Mouse (Mus musculus): Measurements from ENCODE around the gene Mif4gd. TPM values are rescaled to one million over a fixed set of nuclear protein-coding genes. Genes with fewer than 3 reads are reported as not detected.

The Mif4gd gene
- polyA plus RNA-seq, 1 experiment from 2014 or later, result 30.2 TPM

GRCm38 (mm10) chr11:115609576-115609975 is 3.2 kb downstream of the Mif4gd start:
- Histone ChIP-seq H3K9me3 (replicated peaks) (no peaks in the 10 kb centered on the region), H3K27me3 (no peaks in the 10 kb centered on the region), H3K27ac (no peak overlapping the region), H3K9ac (no peak overlapping the region; the same call in 1 of the 2 replicates), H3K36me3 (peaks cover 31% of the 10 kb centered on the region), H3K4me3 (no peak overlapping the region), H3K4me1 (replicated peaks) (peaks cover 30% of the 10 kb centered on the region), H3K4me2 (no peak overlapping the region)
- ATAC-seq (replicated peaks; ENCODE audit: insufficient number of reproducible peaks, insufficient read depth, low FRiP score, low read depth), result no peak
- WGBS, result 58% methylated on average over 3 of the region's 3 CpGs

GRCm38 (mm10) chr11:115608421-115609399 is 4.1 kb downstream of the Mif4gd start:
- Histone ChIP-seq H3K27ac (no peak overlapping the region), H3K4me3 (no peak overlapping the region), H3K4me2 (no peak overlapping the region), H3K4me1 (replicated peaks) (peaks cover 24% of the 10 kb centered on the region), H3K9me3 (replicated peaks) (no peaks in the 10 kb centered on the region), H3K36me3 (peaks cover 31% of the 10 kb centered on the region), H3K27me3 (no peaks in the 10 kb centered on the region), H3K9ac (no peak overlapping the region; the same call in 1 of the 2 replicates)
- WGBS, result 81% methylated on average over 23 of the region's 23 CpGs
- ATAC-seq (replicated peaks; ENCODE audit: insufficient number of reproducible peaks, insufficient read depth, low FRiP score, low read depth), result no peak

- WGBS, result 91% methylated on average over 18 of the region's 18 CpGs
- ATAC-seq (replicated peaks; ENCODE audit: insufficient number of reproducible peaks, insufficient read depth, low FRiP score, low read depth), result no peak
- H3K27ac ChIP-seq, result no peak overlapping the region
- no peak overlapping the region for H3K4me2 ChIP-seq
- H3K4me1 ChIP-seq (replicated peaks), result peaks cover 28% of the 10 kb centered on the region
- no peaks in the 10 kb centered on the region for H3K27me3 ChIP-seq
- H3K4me3 ChIP-seq, result no peak overlapping the region
- H3K9me3 ChIP-seq (replicated peaks), result no peaks in the 10 kb centered on the region
- no peak overlapping the region for H3K9ac ChIP-seq
- H3K36me3 ChIP-seq, result peaks cover 31% of the 10 kb centered on the region
Observed at GRCm38 (mm10) chr11:115606733-115607132, 6.0 kb downstream of the Mif4gd start.

- Histone ChIP-seq H3K9me3 (replicated peaks) (no peaks in the 10 kb centered on the region), H3K36me3 (peaks cover 31% of the 10 kb centered on the region), H3K4me1 (replicated peaks) (peaks cover 46% of the 10 kb centered on the region), H3K9ac (peak overlapping the region; percentile 99), H3K4me2 (peak overlapping the region; percentile 94), H3K27me3 (no peaks in the 10 kb centered on the region), H3K27ac (peak overlapping the region; percentile 93), H3K4me3 (peak overlapping the region; percentile 90)
- WGBS, result under 1% methylated on average over 26 of the region's 26 CpGs
- ATAC-seq (replicated peaks; ENCODE audit: insufficient number of reproducible peaks, insufficient read depth, low FRiP score, low read depth), result peak; percentile 19
Observed at GRCm38 (mm10) chr11:115604304-115604696, 8.5 kb downstream of the Mif4gd start.

- under 1% methylated on average over 85 of the region's 93 CpGs for WGBS
- H3K4me2 ChIP-seq, result peak within 1 kb of the TSS; percentile 94
- peak within 1 kb of the TSS; percentile 90 for H3K4me3 ChIP-seq
- no peaks in the 10 kb centered on the region for H3K27me3 ChIP-seq
- H3K9ac ChIP-seq, result peak within 1 kb of the TSS; percentile 99
- no peaks in the 10 kb centered on the region for H3K9me3 ChIP-seq (replicated peaks)
- ATAC-seq (replicated peaks; ENCODE audit: insufficient number of reproducible peaks, insufficient read depth, low FRiP score, low read depth), result peak; percentile 95
- peaks cover 46% of the 10 kb centered on the region for H3K4me1 ChIP-seq (replicated peaks)
- H3K36me3 ChIP-seq, result peaks cover 30% of the 10 kb centered on the region
- peak within 1 kb of the TSS; percentile 93 for H3K27ac ChIP-seq
Observed at GRCm38 (mm10) chr11:115603476-115604303, 9.1 kb downstream of the Mif4gd start, which contains the start of the genes Mrps7 and Gga3. Gene Mrps7 (plus strand): TSS chr11:115603925. Gene Gga3 (minus strand): TSS chr11:115604051.

- WGBS, result 4% methylated on average over 15 of the region's 15 CpGs
- H3K4me3 ChIP-seq, result peak overlapping the region; percentile 90
- peak overlapping the region; percentile 99 for H3K9ac ChIP-seq
- H3K4me2 ChIP-seq, result peak overlapping the region; percentile 94
- peaks cover 46% of the 10 kb centered on the region for H3K4me1 ChIP-seq (replicated peaks)
- peaks cover 27% of the 10 kb centered on the region for H3K36me3 ChIP-seq
- peak overlapping the region; percentile 93 for H3K27ac ChIP-seq
- no peaks in the 10 kb centered on the region for H3K9me3 ChIP-seq (replicated peaks)
- no peaks in the 10 kb centered on the region for H3K27me3 ChIP-seq
- ATAC-seq (replicated peaks; ENCODE audit: insufficient number of reproducible peaks, insufficient read depth, low FRiP score, low read depth), result no peak
Observed at GRCm38 (mm10) chr11:115603128-115603475, 9.7 kb downstream of the Mif4gd start.

GRCm38 (mm10) chr11:115601174-115601573 is 11.6 kb downstream of the Mif4gd start:
- Histone ChIP-seq H3K4me1 (replicated peaks) (peaks cover 46% of the 10 kb centered on the region), H3K4me2 (no peak overlapping the region), H3K4me3 (no peak overlapping the region), H3K9ac (no peak overlapping the region), H3K36me3 (peaks cover 20% of the 10 kb centered on the region), H3K27ac (no peak overlapping the region), H3K9me3 (replicated peaks) (no peaks in the 10 kb centered on the region), H3K27me3 (no peaks in the 10 kb centered on the region)
- no peak for ATAC-seq (replicated peaks; ENCODE audit: insufficient number of reproducible peaks, insufficient read depth, low FRiP score, low read depth)
- WGBS, result 45% methylated on average over 4 of the region's 4 CpGs

- Histone ChIP-seq H3K9me3 (replicated peaks) (no peaks in the 10 kb centered on the region), H3K27ac (no peak overlapping the region), H3K4me2 (no peak overlapping the region), H3K4me1 (replicated peaks) (peaks cover 46% of the 10 kb centered on the region), H3K9ac (no peak overlapping the region), H3K27me3 (no peaks in the 10 kb centered on the region), H3K4me3 (no peak overlapping the region), H3K36me3 (peaks cover 17% of the 10 kb centered on the region)
- WGBS, result 85% methylated on average over 15 of the region's 15 CpGs
- ATAC-seq (replicated peaks; ENCODE audit: insufficient number of reproducible peaks, insufficient read depth, low FRiP score, low read depth), result no peak
Observed at GRCm38 (mm10) chr11:115600743-115601142, 12.0 kb downstream of the Mif4gd start.

- Histone ChIP-seq H3K4me3 (no peak overlapping the region), H3K9ac (no peak overlapping the region), H3K36me3 (peaks cover 22% of the 10 kb centered on the region), H3K4me1 (replicated peaks) (peaks cover 36% of the 10 kb centered on the region), H3K27me3 (no peaks in the 10 kb centered on the region), H3K27ac (no peak overlapping the region), H3K4me2 (no peak overlapping the region), H3K9me3 (replicated peaks) (no peaks in the 10 kb centered on the region)
- WGBS, result 73% methylated on average over 7 of the region's 7 CpGs
- no peak for ATAC-seq (replicated peaks; ENCODE audit: insufficient number of reproducible peaks, insufficient read depth, low FRiP score, low read depth)
Observed at GRCm38 (mm10) chr11:115599722-115600121, 13.0 kb downstream of the Mif4gd start.

- Histone ChIP-seq H3K4me3 (no peak overlapping the region), H3K36me3 (peaks cover 36% of the 10 kb centered on the region), H3K4me1 (replicated peaks) (peaks cover 33% of the 10 kb centered on the region), H3K27ac (no peak overlapping the region), H3K4me2 (no peak overlapping the region), H3K27me3 (no peaks in the 10 kb centered on the region), H3K9ac (no peak overlapping the region), H3K9me3 (replicated peaks) (no peaks in the 10 kb centered on the region)
- ATAC-seq (replicated peaks; ENCODE audit: insufficient number of reproducible peaks, insufficient read depth, low FRiP score, low read depth), result no peak
- WGBS, result 85% methylated on average over 4 of the region's 4 CpGs
Observed at GRCm38 (mm10) chr11:115598309-115598708, 14.5 kb downstream of the Mif4gd start.

- Histone ChIP-seq H3K36me3 (peaks cover 66% of the 10 kb centered on the region), H3K9ac (no peak overlapping the region), H3K27me3 (no peaks in the 10 kb centered on the region), H3K4me2 (no peak overlapping the region), H3K9me3 (replicated peaks) (no peaks in the 10 kb centered on the region), H3K4me1 (replicated peaks) (peaks cover 6% of the 10 kb centered on the region; the same call in 1 of the 2 replicates), H3K4me3 (no peak overlapping the region), H3K27ac (no peak overlapping the region)
- 96% methylated on average over 3 of the region's 3 CpGs for WGBS
- no peak for ATAC-seq (replicated peaks; ENCODE audit: insufficient number of reproducible peaks, insufficient read depth, low FRiP score, low read depth)
Observed at GRCm38 (mm10) chr11:115595209-115595608, 17.6 kb downstream of the Mif4gd start.
